Mouse (Mus musculus) embryonic fibroblast, embryonic 13.5 days (primary cell): ENCODE data around the gene Rtp4.

Experiments used
- CTCF ChIP-seq: IDR thresholded peaks from 2 replicates; pipeline ENCODE4 v1.5.1; 2011; ENCODE audit warnings: mild to moderate bottlenecking, control low read depth, low read length, moderate library complexity, borderline replicate concordance; ENCODE audit not compliant: insufficient read depth
- POLR2A ChIP-seq: IDR thresholded peaks from 2 replicates; pipeline ENCODE4 v1.6.1; 2011; ENCODE audit warnings: low read depth, mild to moderate bottlenecking, control low read depth, low read length, moderate library complexity

GRCm38 (mm10) chr16:23547783-23548182 lies 27.7 kb downstream of the Rtp4 start:
- TF ChIP-seq CTCF (no peak), POLR2A (no peak)
